Mouse (Mus musculus) MEL (cell line): ENCODE data around the gene Mrtfb. TPM values are rescaled to one million over a fixed set of nuclear protein-coding genes. Genes with fewer than 3 reads are reported as not detected.

Experiments
- DNase-seq: peaks from one replicate; pipeline ENCODE4 v3.0.0; 2011; ENCODE audit warnings: low read depth, low spot score
- H3K27ac ChIP-seq: 2 replicates; pipeline ENCODE4 v1.5.1; 2012; ENCODE audit warnings: low read depth, mild to moderate bottlenecking, control low read depth, low read length, moderate library complexity; ENCODE audit not compliant: control insufficient read depth
- H3K27me3 ChIP-seq, 2 experiments: fragments of 150-350 bp in 1 of 2; sonication (generic) in 1 of 2; 2 replicates each; pipeline ENCODE4 v1.6.1; 2012; ENCODE audit warnings: low read length in 2 of 2, mild to moderate bottlenecking in 2 of 2, improper control_type of control experiment in 1 of 2, moderate library complexity in 1 of 2; ENCODE audit not compliant: insufficient read depth in 2 of 2, control insufficient read depth in 1 of 2
- H3K36me3 ChIP-seq, 2 experiments: 2 replicates each; pipeline ENCODE4 v1.6.1; 2012 to 2014; ENCODE audit warnings: low read length in 2 of 2, improper control_type of control experiment in 1 of 2, inconsistent platforms in 1 of 2, mild to moderate bottlenecking in 1 of 2; ENCODE audit not compliant: insufficient read depth in 2 of 2, control insufficient read depth in 1 of 2
- H3K4me1 ChIP-seq, 2 experiments: fragments of 150-350 bp in 1 of 2; sonication (generic) in 1 of 2; 2 replicates each; pipeline ENCODE4 v1.6.1; 2012; ENCODE audit warnings: low read length in 2 of 2, improper control_type of control experiment in 1 of 2, mild to moderate bottlenecking in 1 of 2; ENCODE audit not compliant: insufficient read depth in 2 of 2, control insufficient read depth in 1 of 2
- H3K4me3 ChIP-seq, 2 experiments: fragments of 150-350 bp in 1 of 2; sonication (generic) in 1 of 2; 2 replicates each; pipeline ENCODE4 v1.5.1; 2012; ENCODE audit warnings: low read depth in 2 of 2, low read length in 2 of 2, mild to moderate bottlenecking in 2 of 2, moderate library complexity in 2 of 2, control low read depth in 1 of 2, improper control_type of control experiment in 1 of 2; ENCODE audit not compliant: control insufficient read depth in 1 of 2, insufficient read depth in 1 of 2
- H3K79me2 ChIP-seq: 2 replicates; pipeline ENCODE4 v1.6.1; 2012; ENCODE audit warnings: mild to moderate bottlenecking, low read length, moderate library complexity; ENCODE audit not compliant: control insufficient read depth, poor library complexity, insufficient read depth
- H3K9ac ChIP-seq: 2 replicates; pipeline ENCODE4 v1.6.1; 2012; ENCODE audit warnings: low read depth, mild to moderate bottlenecking, control low read depth, low read length, moderate library complexity; ENCODE audit not compliant: control insufficient read depth, poor library complexity, severe bottlenecking
- H3K9me3 ChIP-seq: fragments of 150-350 bp; sonication (generic); replicated peaks from 2 replicates; pipeline ENCODE4 v1.6.1; 2012; ENCODE audit warnings: mild to moderate bottlenecking, low read length, improper control_type of control experiment, moderate library complexity; ENCODE audit not compliant: insufficient read depth
- CHD1 ChIP-seq: IDR thresholded peaks from 2 replicates; pipeline ENCODE4 v1.6.1; 2012; ENCODE audit warnings: low read depth, mild to moderate bottlenecking, inconsistent platforms, low read length, improper control_type of control experiment
- ELF1 ChIP-seq: IDR thresholded peaks from 2 replicates; pipeline ENCODE4 v1.6.1; 2014; ENCODE audit warnings: low read depth, mild to moderate bottlenecking, inconsistent platforms, low read length, improper control_type of control experiment, moderate library complexity
- EP300 ChIP-seq, 2 experiments: IDR thresholded peaks; 2 replicates each; pipeline ENCODE4 v1.6.1; 2011; ENCODE audit warnings: improper control_type of control experiment in 2 of 2, low read length in 2 of 2, low read depth in 1 of 2, mild to moderate bottlenecking in 1 of 2
- ETS1 ChIP-seq: IDR thresholded peaks from 2 replicates; pipeline ENCODE4 v1.6.1; 2012; ENCODE audit warnings: low read depth, mild to moderate bottlenecking, inconsistent platforms, low read length, improper control_type of control experiment, moderate library complexity
- GABPA ChIP-seq: IDR thresholded peaks from 2 replicates; pipeline ENCODE4 v1.6.1; 2012; ENCODE audit warnings: low read depth, mild to moderate bottlenecking, inconsistent platforms, low read length, improper control_type of control experiment, moderate library complexity
- GATA1 ChIP-seq: IDR thresholded peaks from 2 replicates; pipeline ENCODE4 v1.6.1; 2011; ENCODE audit warnings: low read depth, low read length, improper control_type of control experiment
- HCFC1 ChIP-seq: IDR thresholded peaks from 2 replicates; pipeline ENCODE4 v1.6.1; 2012; ENCODE audit warnings: low read depth, mild to moderate bottlenecking, inconsistent platforms, low read length, improper control_type of control experiment, moderate library complexity
- JUND ChIP-seq: IDR thresholded peaks from 2 replicates; pipeline ENCODE4 v1.6.1; 2011; ENCODE audit warnings: low read depth, mild to moderate bottlenecking, improper control_type of control experiment, low read length
- MAFK ChIP-seq: IDR thresholded peaks from 2 replicates; pipeline ENCODE4 v1.6.1; 2011; ENCODE audit warnings: low read depth, mild to moderate bottlenecking, low read length, improper control_type of control experiment, borderline replicate concordance
- MAX ChIP-seq: IDR thresholded peaks from 2 replicates; pipeline ENCODE4 v1.6.1; 2011; ENCODE audit warnings: low read length, improper control_type of control experiment
- MAZ ChIP-seq: IDR thresholded peaks from 2 replicates; pipeline ENCODE4 v1.6.1; 2012; ENCODE audit warnings: low read depth, mild to moderate bottlenecking, inconsistent platforms, low read length, improper control_type of control experiment
- MEF2A ChIP-seq: IDR thresholded peaks from 2 replicates; pipeline ENCODE4 v1.6.1; 2014; ENCODE audit warnings: low read depth, mild to moderate bottlenecking, inconsistent platforms, low read length, improper control_type of control experiment; ENCODE audit not compliant: poor library complexity, insufficient replicate concordance, severe bottlenecking; ENCODE audit errors: extremely low read depth
- MXI1 ChIP-seq: IDR thresholded peaks from 2 replicates; pipeline ENCODE4 v1.6.1; 2011; ENCODE audit warnings: mild to moderate bottlenecking, low read depth, low read length, improper control_type of control experiment
- MYC ChIP-seq: IDR thresholded peaks from 2 replicates; pipeline ENCODE4 v1.6.1; 2011; ENCODE audit warnings: low read depth, mild to moderate bottlenecking, low read length, improper control_type of control experiment, moderate library complexity
- NELFE ChIP-seq: IDR thresholded peaks from 2 replicates; pipeline ENCODE4 v1.6.1; 2011; ENCODE audit warnings: low read depth, low read length, improper control_type of control experiment
- POLR2A ChIP-seq, 2 experiments: IDR thresholded peaks; 2 replicates each; pipeline ENCODE4 v1.6.1; 2011 to 2012; ENCODE audit warnings: low read length in 2 of 2, mild to moderate bottlenecking in 2 of 2, control low read depth in 1 of 2, improper control_type of control experiment in 1 of 2, low read depth in 1 of 2, moderate library complexity in 1 of 2; ENCODE audit not compliant: control insufficient read depth in 1 of 2, insufficient read depth in 1 of 2, poor library complexity in 1 of 2
- RAD21 ChIP-seq: IDR thresholded peaks from 2 replicates; pipeline ENCODE4 v1.6.1; 2011; ENCODE audit warnings: mild to moderate bottlenecking, low read depth, low read length, improper control_type of control experiment
- RCOR1 ChIP-seq: IDR thresholded peaks from 2 replicates; pipeline ENCODE4 v1.6.1; 2012; ENCODE audit warnings: low read depth, mild to moderate bottlenecking, inconsistent platforms, low read length, improper control_type of control experiment
- TAL1 ChIP-seq: IDR thresholded peaks from 2 replicates; pipeline ENCODE4 v1.6.1; 2012; ENCODE audit warnings: mild to moderate bottlenecking, inconsistent platforms, low read length, moderate library complexity, mixed read lengths
- TCF12 ChIP-seq: IDR thresholded peaks from 2 replicates; pipeline ENCODE4 v1.6.1; 2014; ENCODE audit warnings: low read depth, mild to moderate bottlenecking, inconsistent platforms, low read length, improper control_type of control experiment, moderate library complexity
- USF1 ChIP-seq: IDR thresholded peaks from 2 replicates; pipeline ENCODE4 v1.6.1; 2014; ENCODE audit warnings: low read depth, mild to moderate bottlenecking, inconsistent platforms, low read length, improper control_type of control experiment, moderate library complexity
- USF2 ChIP-seq, 2 experiments: IDR thresholded peaks; 2 replicates each; pipeline ENCODE4 v1.6.1; 2011 to 2012; ENCODE audit warnings: improper control_type of control experiment in 2 of 2, low read length in 2 of 2, borderline replicate concordance in 1 of 2, inconsistent platforms in 1 of 2, low read depth in 1 of 2, mild to moderate bottlenecking in 1 of 2; ENCODE audit not compliant: insufficient read depth in 1 of 2
- ZKSCAN1 ChIP-seq: IDR thresholded peaks from 2 replicates; pipeline ENCODE4 v1.6.1; 2012; ENCODE audit warnings: low read depth, mild to moderate bottlenecking, inconsistent platforms, low read length, improper control_type of control experiment, moderate library complexity
- polyA plus RNA-seq, 2 experiments: library from polyadenylated mRNA; stranded (reverse) in 1 of 2; unstranded in 1 of 2; fragments of >175 nt in 1 of 2; fragments of >200 nt in 1 of 2; gene quantifications; 2 replicates each; pipeline versions ENCODE4 v1.2.1 to v1.2.4; 2012; ENCODE audit warnings: low replicate concordance in 2 of 2, low read depth in 1 of 2; ENCODE audit not compliant: insufficient read length in 2 of 2, insufficient read depth in 1 of 2, missing spikeins in 1 of 2
- total RNA-seq: library from RNA; depleted of rRNA; stranded (reverse); fragments of 300-350 nt; gene quantifications from 2 replicates; pipeline ENCODE4 v1.2.3, GENCODE M21; 2012

Mrtfb gene
- total and polyA plus RNA-seq, 3 experiments: 2.7 to 6.6 TPM; not detected in 1

DNA sequence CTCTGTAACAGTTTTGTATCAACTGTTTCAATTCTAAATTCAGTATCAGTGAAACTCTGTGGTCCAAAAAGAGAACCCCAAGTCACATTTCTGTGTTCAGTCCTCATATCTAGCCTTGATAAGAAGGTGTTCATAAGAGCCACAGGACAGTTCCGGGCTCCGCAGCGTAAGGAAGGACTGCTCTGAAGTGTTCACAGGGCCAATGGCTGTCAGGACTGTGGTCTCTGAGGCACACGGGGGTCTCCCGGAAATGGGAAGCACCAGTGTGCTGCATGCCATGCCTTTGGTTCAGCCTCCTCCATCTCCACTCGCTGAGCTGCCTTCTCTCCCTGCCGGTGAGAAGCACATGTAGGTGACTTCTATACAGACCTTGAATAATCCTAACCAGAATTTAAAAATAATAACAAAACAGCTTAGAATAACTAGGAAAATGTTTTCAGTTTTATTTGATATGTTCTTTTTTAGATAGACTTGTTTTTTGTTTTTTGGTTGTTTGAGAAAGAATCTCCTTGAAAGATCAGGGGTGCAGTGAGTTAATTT is 120.7 kb downstream of the Mrtfb start:
- H3K9ac ChIP-seq: peak overlapping the region; percentile 3
- TF ChIP-seq NELFE: no peak
- 0 out of 2 replicates have a peak, but pooled peaks have one; percentile 13 for TF ChIP-seq HCFC1
- TF ChIP-seq GATA1: peak; percentile 68
- no peak for TF ChIP-seq GABPA
- no peak for TF ChIP-seq MAZ
- TF ChIP-seq ZKSCAN1: no peak
- peak; percentile 47; the same call in 1 of the 2 replicates for TF ChIP-seq MXI1
- no peak for TF ChIP-seq USF2 (IDR thresholded peaks at IDR 0.05; ENCODE audit: borderline replicate concordance in 1 of 2, insufficient read depth in 1 of 2, low read depth in 1 of 2, low read length in 2 of 2)
- no peak for TF ChIP-seq RCOR1
- TF ChIP-seq JUND: no peak
- TF ChIP-seq TCF12: no peak
- peak; percentile 62 for TF ChIP-seq ELF1
- peak; percentile 81; the same call in 1 of the 2 replicates for TF ChIP-seq MYC
- TF ChIP-seq RAD21: no peak
- TF ChIP-seq TAL1: no peak
- TF ChIP-seq POLR2A (IDR thresholded peaks at IDR 0.05; ENCODE audit: control insufficient read depth in 1 of 2, insufficient read depth in 1 of 2, low read depth in 1 of 2, low read length in 2 of 2, poor library complexity in 1 of 2): peak in 1 of 2 experiments; percentile 53; a peak in 1 of 4 replicates
- TF ChIP-seq MEF2A: no peak
- TF ChIP-seq MAFK: no peak
- TF ChIP-seq CHD1: no peak
- TF ChIP-seq USF1: no peak
- no peak for TF ChIP-seq MAX
- TF ChIP-seq ETS1: 0 out of 2 replicates have a peak, but pooled peaks have one; percentile 24
- TF ChIP-seq EP300 (IDR thresholded peaks at IDR 0.05; ENCODE audit: low read depth in 1 of 2, low read length in 2 of 2): peak in 1 of 2 experiments; percentile 35; a peak in 2 of 4 replicates
- no peaks in the 10 kb centered on the region for H3K9me3 ChIP-seq
- H3K79me2 ChIP-seq: no peaks in the 10 kb centered on the region
- H3K4me1 ChIP-seq: peaks cover 5 to 8% of the 10 kb centered on the region in 2 experiments; a peak in 3 of 4 replicates
- peak overlapping the region; percentile 14 to 32 for H3K4me3 ChIP-seq
- peak overlapping the region; percentile 35 for H3K27ac ChIP-seq
- DNase-seq: peak; percentile 83
- peaks cover 0 to 21% of the 10 kb centered on the region in 2 experiments; a peak in 2 of 4 replicates for H3K36me3 ChIP-seq
- H3K27me3 ChIP-seq: no peaks in the 10 kb centered on the region
